Mouse (Mus musculus) cerebellum, adult (tissue): ENCODE measurements at regions not wholly inside any gene's neighbourhood (a gene's known extent, or its start where the extent isn't known, plus 50 kb on each side); places are given as distances from the start of the nearest gene placed in this dataset.
A peak's percentile ranks its signal among the peaks of the same experiment; 100 is the strongest.

Source experiments
- ATAC-seq: cut with Nextera tagmentation; 2 replicates; pipeline ENCODE4 v1.9.2; 2017; ENCODE audit warnings: mild to moderate bottlenecking, moderate library complexity, mixed read lengths; ENCODE audit not compliant: insufficient number of reproducible peaks, low FRiP score, low TSS enrichment

DNA sequence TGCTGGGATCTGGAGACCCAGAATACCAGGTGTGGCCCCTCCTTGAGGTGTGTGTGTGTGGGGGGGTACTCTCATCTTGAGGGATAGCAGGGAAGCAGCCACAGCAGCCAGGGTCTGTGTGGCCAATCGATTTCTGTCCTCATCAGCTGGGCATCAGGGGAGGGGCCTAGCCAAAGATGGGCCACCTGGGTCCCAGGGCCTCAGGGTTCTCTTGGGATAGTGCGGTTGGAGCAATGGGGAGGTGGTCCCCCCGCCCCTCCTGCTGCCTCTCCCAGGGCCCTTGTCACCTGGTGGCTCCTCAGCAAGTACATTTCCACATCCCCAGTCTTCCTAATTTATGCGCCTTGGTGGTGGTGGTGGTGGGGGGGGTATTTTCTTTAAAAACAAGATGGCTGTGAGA is 55.4 kb downstream of the Uncx start:
- ATAC-seq, result no peak

- ATAC-seq, result no peak
These were observed 56.1 kb downstream of the Uncx start for GRCm38 (mm10) chr5:139599191-139599937.

- no peak for ATAC-seq
These were observed 56.9 kb downstream of the Uncx start for GRCm38 (mm10) chr5:139600213-139600612.

DNA sequence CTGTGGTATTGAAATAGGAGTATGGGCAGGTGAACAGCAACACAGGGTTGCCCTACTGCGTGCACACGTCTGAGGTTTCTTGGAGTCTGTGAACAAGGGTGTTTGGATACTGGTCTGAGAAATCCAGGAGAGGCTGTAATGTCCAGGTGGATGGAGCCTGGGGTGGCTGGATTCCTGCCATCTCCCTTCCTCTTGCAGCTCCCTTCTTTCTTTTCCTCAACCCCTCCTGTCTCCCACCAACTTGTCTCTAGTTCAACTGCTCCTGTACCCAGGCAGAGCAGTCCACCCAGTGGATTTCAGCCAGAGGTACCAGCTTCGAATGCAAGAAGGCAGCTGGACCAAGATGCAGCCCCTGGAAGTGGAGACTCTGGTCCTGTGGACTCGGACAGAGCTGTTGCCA is 59.6 kb downstream of the Uncx start:
- no peak for ATAC-seq

GRCm38 (mm10) chr5:139603535-139603934 is 60.2 kb downstream of the Uncx start:
- ATAC-seq, result no peak

DNA sequence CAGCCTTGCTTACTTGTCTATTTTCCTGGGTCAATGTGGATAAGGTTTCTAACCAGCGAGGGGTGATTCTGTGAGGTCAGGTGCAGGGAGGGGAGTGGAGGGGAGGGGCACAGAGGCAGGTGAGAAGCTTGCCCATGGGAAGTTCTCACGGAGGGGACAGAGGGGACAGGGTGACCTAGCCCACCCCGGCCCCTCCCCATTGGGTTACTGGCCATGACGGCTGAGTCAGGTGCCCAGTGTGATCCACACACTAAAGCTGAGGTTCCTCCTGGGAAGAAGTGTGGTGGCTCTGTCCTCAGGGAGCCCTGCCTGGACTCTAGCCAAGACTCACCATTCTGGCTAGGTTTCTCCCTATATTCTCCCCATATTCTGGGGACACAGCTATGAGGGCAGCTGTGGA is 61.0 kb downstream of the Uncx start:
- ATAC-seq, result no peak

DNA sequence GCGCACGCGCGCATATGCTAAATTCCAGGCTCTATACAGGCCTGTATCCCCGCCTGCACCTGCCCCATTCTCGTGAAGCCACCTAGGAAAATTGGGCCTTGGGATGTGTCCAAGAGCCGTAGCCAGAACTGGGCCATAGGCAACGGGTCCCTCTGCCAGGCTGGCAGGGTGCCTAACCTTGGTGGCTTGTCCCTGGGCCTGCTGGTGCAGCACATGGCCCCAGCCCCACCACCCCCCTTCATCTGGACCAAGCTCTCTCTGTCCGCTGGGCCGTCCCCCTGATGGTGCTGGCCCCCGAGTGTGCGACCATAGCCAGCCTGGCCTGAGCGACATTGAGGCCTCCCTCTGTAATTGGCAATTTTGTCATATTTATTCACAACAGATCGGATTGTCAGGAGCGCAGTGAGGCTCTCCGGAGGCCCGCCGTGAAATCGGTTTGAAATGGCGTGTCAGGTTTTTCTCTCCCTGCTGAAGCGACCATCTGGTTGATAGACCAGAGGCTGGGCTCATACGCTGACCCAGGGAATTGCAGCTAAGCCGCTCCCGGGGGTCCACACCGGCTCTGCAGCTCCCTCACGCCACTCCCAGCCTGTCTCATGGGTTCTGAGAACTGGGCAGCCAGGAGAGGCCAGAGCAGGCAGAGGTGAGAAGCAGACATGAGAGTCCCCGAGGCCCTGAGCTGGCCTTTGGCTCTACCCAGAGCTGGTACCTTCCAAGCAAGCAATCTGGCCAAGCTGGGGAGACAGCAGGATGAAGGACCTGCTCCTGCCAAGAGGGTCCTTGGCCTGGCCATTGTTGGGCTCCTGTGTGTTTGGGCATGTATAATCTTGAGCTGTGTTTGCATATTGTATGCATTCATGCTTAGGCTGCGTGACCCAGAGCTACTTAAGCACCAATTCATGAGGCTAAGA is 67.6 kb downstream of the Uncx start:
- peak; percentile 65 for ATAC-seq

DNA sequence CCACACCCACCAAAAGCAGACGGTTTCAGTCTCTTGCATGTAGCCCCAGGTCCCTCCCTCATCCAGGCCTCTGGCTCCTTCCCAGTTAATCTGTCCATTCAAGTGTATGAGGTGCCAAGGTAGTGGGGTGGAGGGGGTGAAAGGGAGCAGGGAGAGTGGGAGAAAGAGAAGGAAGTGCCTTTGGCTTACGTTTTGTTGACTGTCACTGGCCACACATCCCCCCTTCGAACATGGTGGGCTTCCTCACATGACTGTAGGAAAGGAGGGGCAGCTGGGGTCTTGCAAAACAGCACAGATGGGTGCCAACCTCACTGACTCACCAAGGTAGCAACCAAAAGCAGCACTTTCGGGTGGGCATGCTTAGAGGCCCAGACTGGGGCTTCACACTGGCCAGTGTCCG is 68.9 kb downstream of the Uncx start:
- ATAC-seq, result no peak

- ATAC-seq, result no peak
These were observed 69.4 kb downstream of the Uncx start for GRCm38 (mm10) chr5:139612676-139613075.

- ATAC-seq, result 0 out of 2 replicates have a peak, but pooled peaks have one; percentile 26
These were observed 70.3 kb downstream of the Uncx start for GRCm38 (mm10) chr5:139613601-139614000.

DNA sequence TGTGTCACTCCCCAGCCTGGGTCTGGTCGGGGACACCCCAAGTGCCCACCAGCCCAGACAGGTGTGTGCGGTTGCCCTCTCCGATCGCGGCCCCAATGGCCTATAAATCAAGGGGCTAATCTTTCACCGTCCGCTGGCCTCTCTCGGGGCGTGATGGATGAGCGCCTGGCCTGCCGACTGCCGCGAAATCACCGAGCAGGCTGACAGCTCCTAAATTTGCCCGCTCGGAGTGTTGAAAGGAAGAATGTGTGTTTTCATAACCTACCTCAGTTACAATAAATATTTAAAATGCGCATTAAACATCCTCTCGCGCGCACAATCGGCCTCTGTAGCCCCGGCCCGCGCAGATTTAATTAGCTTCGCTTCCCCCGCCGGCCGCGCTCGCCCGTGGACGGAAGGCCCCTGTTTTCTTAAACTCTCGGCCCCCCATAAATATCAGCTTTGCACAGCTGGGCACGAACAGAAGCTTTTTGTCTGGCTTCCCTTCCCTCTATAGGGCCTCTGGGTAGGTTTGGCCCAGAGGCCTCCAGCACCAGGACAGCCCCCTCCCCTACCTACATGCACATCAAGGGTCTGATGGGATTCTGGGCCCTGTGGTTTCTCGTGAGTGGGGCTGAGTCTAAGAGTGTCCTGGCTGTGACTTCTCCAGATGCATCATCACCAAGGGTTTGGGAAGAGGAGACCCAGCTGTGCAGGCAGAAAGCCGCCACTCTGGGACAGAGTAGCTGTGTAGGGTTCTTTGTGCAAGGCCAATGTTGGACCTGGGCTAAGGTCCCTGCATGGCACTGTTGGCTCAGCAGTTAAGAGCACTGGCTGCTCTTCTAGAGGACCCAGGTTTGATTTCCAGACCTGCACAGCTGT is 76.2 kb downstream of the Uncx start:
- no peak for ATAC-seq

- no peak for ATAC-seq
These were observed 82.7 kb downstream of the Uncx start for GRCm38 (mm10) chr5:139625871-139626460.

GRCm38 (mm10) chr5:139627552-139627951 is 84.3 kb downstream of the Uncx start:
- no peak for ATAC-seq

GRCm38 (mm10) chr5:139637028-139637427 is 93.7 kb downstream of the Uncx start:
- ATAC-seq, result peak; percentile 64; the same call in 1 of the 2 replicates

- no peak for ATAC-seq
These were observed 95.2 kb downstream of the Micall2 start for GRCm38 (mm10) chr5:139640652-139641612.

DNA sequence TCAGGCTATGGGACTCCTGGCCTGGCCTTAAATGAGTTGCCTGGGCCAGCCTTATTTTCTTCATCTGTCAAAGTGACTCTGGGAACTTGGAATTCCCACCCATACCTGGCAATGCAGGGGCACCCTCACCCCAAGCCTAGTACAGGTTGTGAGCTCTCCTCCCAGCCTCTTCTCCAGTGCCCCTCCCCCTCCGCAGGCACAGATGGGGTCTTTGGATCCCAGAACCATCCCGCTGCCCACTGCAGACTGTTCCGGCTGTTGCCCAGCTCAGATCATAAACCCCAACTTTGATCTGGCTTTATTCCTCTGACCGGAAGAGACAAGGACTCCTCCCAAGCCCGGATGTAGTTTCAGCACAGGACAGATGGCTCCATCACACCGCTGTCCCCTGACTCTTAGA is 91.3 kb downstream of the Micall2 start:
- no peak for ATAC-seq

DNA sequence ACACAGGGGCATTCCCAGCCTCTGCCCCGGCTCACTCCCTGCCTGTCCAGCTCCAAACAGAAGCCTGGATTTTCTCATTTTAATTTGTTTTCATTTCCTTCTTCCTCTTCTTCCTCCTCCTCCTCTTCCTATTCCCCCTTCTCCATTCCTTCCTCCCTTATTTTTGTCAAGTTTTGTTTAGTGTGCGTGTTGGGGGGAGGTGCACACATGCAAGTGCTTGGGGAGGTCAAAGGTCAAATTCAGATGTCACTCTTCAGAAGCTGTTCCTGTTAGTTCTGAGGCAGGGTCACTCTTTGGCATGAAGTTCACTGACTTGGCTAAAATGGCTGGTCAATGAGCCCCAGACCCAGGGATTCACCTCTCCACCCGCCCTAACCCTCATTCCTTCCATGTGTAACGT is 85.1 kb downstream of the Micall2 start:
- ATAC-seq, result no peak
